Mouse (Mus musculus) MN1 (cell line): Measurements from ENCODE around the gene Olfr749.
"Not testable (repeated sequence)": the region's sequence is repeated elsewhere in the genome, so short reads cannot be mapped to it uniquely, and the experiment has no call there.

Source experiments
- DNase-seq: peaks from one replicate; pipeline ENCODE4 v3.0.0-alpha.2; 2016; ENCODE audit warnings: low spot score

Olfr749 gene

GRCm38 (mm10) chr14:50744994-50745393 lies at the start of gene Olfr749:
Gene Olfr749 (minus strand): TSS chr14:50745094.
- no peak for DNase-seq

GRCm38 (mm10) chr14:50788157-50788556 lies 43.3 kb upstream of the Olfr749 start:
- DNase-seq: peak; percentile 30

GRCm38 (mm10) chr14:50785251-50785637 lies 40.4 kb upstream of the Olfr749 start, which contains the start of gene Ttc5:
Gene Ttc5 (minus strand): TSS chr14:50785519.
- peak; percentile 90 for DNase-seq

- DNase-seq: peak; percentile 17
These were observed 39.7 kb upstream of the Olfr749 start for GRCm38 (mm10) chr14:50784391-50785250.

GRCm38 (mm10) chr14:50782166-50782565 lies 37.3 kb upstream of the Olfr749 start:
- DNase-seq: no peak

GRCm38 (mm10) chr14:50771342-50771741 lies 26.4 kb upstream of the Olfr749 start:
- no peak for DNase-seq

- no peak for DNase-seq
These were observed 20.8 kb upstream of the Olfr749 start for GRCm38 (mm10) chr14:50765736-50766135.

GRCm38 (mm10) chr14:50758416-50759085 lies 13.7 kb upstream of the Olfr749 start:
- no peak for DNase-seq

GRCm38 (mm10) chr14:50741584-50741983 lies 3.3 kb downstream of the Olfr749 start:
- DNase-seq: no peak

GRCm38 (mm10) chr14:50740334-50740733 lies 4.6 kb downstream of the Olfr749 start:
- no peak for DNase-seq

GRCm38 (mm10) chr14:50722371-50722770 lies 22.5 kb downstream of the Olfr749 start:
- DNase-seq: not testable (repeated sequence)

- DNase-seq: peak; percentile 35
These were observed 25.0 kb downstream of the Olfr749 start for GRCm38 (mm10) chr14:50719875-50720274.

GRCm38 (mm10) chr14:50707073-50707472 lies 37.8 kb downstream of the Olfr749 start, which contains the start of gene Olfr748:
Gene Olfr748 (plus strand): TSS chr14:50707373.
- DNase-seq: no peak

GRCm38 (mm10) chr14:50693106-50693505 lies 51.8 kb downstream of the Olfr749 start, which contains the start of gene Olfr747:
Gene Olfr747 (minus strand): TSS chr14:50693206.
- DNase-seq: no peak
